In genomic region chr6:31216206-31217059, GRCm38 (mm10) we compare ENCODE assay signal across 8 mouse cellular contexts.
A peak's percentile ranks its signal among the peaks of the same experiment; 100 is the strongest.
DNase-seq lines count a peak whose midpoint lies in the region; ATAC-seq lines count a peak whose summit lies in the region.

No protein-coding gene starts in this region.

- H3K9me3 ChIP-seq in intestine, embryonic 16.5 days (ENCODE audit: control insufficient read depth, low read length), result no peaks in the 10 kb centered on the region

- H3K4me3 ChIP-seq in intestine, embryonic 16.5 days (ENCODE audit: low read length), result peak overlapping the region; percentile 78

- H3K4me2 ChIP-seq in intestine, embryonic 16.5 days (ENCODE audit: low read depth, low read length), result peak overlapping the region; percentile 100

- peaks cover 13% of the 10 kb centered on the region for H3K4me1 ChIP-seq in intestine, embryonic 16.5 days (ENCODE audit: control insufficient read depth, insufficient read depth, low read length)

- intact Hi-C loops in left cerebral cortex, postnatal 25 days (cut with DNase I), result loop anchor here (2.0 kb wide), 2 partner anchors 18 to 140 kb away; no protein-coding TSS in a partner anchor

- H3K9ac ChIP-seq in intestine, embryonic 16.5 days (ENCODE audit: low read depth, low read length), result peak overlapping the region; percentile 70

- WGBS in intestine, embryonic 16.5 days, result under 1% methylated on average over 95 of the region's 100 CpGs

- peak; percentile 90 for DNase-seq in adipocyte (ENCODE audit: low spot score)
- peak; percentile 65 for DNase-seq in embryo, embryonic 10.5 days (ENCODE audit: low spot score)
- peak; percentile 53 to 67 for DNase-seq in gastrocnemius, postnatal 4 days (ENCODE audit: low spot score in 2 of 2)
- DNase-seq in left cerebral cortex, postnatal 25 days (ENCODE audit: low spot score in 2 of 2), result peak; percentile 90 to 96
- DNase-seq in right cerebral cortex, postnatal 14 days, result peak; percentile 89
- peak; percentile 94 for DNase-seq in urinary bladder, postnatal 14 days (ENCODE audit: low spot score)

- no peaks in the 10 kb centered on the region for H3K36me3 ChIP-seq in intestine, embryonic 16.5 days (ENCODE audit: control insufficient read depth, insufficient read depth, low read length)

- H3K27me3 ChIP-seq in intestine, embryonic 16.5 days (replicated peaks; ENCODE audit: control insufficient read depth, insufficient read depth, low read length), result peaks cover 44% of the 10 kb centered on the region

- ATAC-seq in intestine, embryonic 16.5 days, result peak; percentile 77
- peak; percentile 52 for ATAC-seq in megakaryocyte-erythroid progenitor cell, adult 5-6 weeks (replicated peaks; ENCODE audit: low FRiP score, low TSS enrichment, poor library complexity, severe bottlenecking)

- no peak overlapping the region for H3K27ac ChIP-seq in intestine, embryonic 16.5 days (ENCODE audit: low read length)
